Mouse (Mus musculus) embryonic facial prominence, embryonic 10.5 days (tissue): ENCODE results near the gene Slc12a8. TPM values are rescaled to one million over a fixed set of nuclear protein-coding genes. Genes with fewer than 3 reads are reported as not detected.
"Not testable (repeated sequence)": the region's sequence is repeated elsewhere in the genome, so short reads cannot be mapped to it uniquely, and the experiment has no call there.

ENCODE experiments used
- DNase-seq: peaks from one replicate; pipeline ENCODE4 v3.0.0-alpha.2; 2017; ENCODE audit warnings: low spot score
- H3K27ac ChIP-seq: fragments of 300-500 bp; sonication (generic); replicated peaks from 2 replicates; pipeline ENCODE4 v1.5.1; 2016; ENCODE audit warnings: mild to moderate bottlenecking
- H3K27me3 ChIP-seq: fragments of 300-500 bp; sonication (generic); replicated peaks from 2 replicates; pipeline ENCODE4 v1.6.1; 2016; ENCODE audit warnings: low read depth, mild to moderate bottlenecking; ENCODE audit not compliant: poor library complexity, severe bottlenecking
- H3K36me3 ChIP-seq: fragments of 300-500 bp; sonication (generic); replicated peaks from 2 replicates; pipeline ENCODE4 v1.6.1; 2016; ENCODE audit warnings: mild to moderate bottlenecking, moderate library complexity
- H3K4me1 ChIP-seq: fragments of 300-500 bp; sonication (generic); 2 replicates; pipeline ENCODE4 v1.6.1; 2016
- H3K4me3 ChIP-seq: fragments of 300-500 bp; sonication (generic); 2 replicates; pipeline ENCODE4 v1.5.1; 2016; ENCODE audit warnings: mild to moderate bottlenecking, moderate library complexity
- H3K9me3 ChIP-seq: fragments of 300-500 bp; sonication (generic); 2 replicates; pipeline ENCODE4 v1.6.1; 2016; ENCODE audit warnings: mild to moderate bottlenecking
- WGBS: fragments of 180-500 bp; shearing (Covaris S2); methylation state at CpG from one replicate; pipeline ENCODE4 v1.1.7; 2016; 5-methylcytosine and 5-hydroxymethylcytosine counted together
- polyA plus RNA-seq: library from polyadenylated mRNA; unstranded; fragments of >200 nt; fragmentation: Nextera tagmentation; extraction: Ambion mirVana; gene quantifications from 2 replicates; pipeline ENCODE4 v1.2.1, GENCODE M21; 2016

Gene Slc12a8
- polyA plus RNA-seq, result 0.50 and 0.79 TPM in 2 replicates

DNA sequence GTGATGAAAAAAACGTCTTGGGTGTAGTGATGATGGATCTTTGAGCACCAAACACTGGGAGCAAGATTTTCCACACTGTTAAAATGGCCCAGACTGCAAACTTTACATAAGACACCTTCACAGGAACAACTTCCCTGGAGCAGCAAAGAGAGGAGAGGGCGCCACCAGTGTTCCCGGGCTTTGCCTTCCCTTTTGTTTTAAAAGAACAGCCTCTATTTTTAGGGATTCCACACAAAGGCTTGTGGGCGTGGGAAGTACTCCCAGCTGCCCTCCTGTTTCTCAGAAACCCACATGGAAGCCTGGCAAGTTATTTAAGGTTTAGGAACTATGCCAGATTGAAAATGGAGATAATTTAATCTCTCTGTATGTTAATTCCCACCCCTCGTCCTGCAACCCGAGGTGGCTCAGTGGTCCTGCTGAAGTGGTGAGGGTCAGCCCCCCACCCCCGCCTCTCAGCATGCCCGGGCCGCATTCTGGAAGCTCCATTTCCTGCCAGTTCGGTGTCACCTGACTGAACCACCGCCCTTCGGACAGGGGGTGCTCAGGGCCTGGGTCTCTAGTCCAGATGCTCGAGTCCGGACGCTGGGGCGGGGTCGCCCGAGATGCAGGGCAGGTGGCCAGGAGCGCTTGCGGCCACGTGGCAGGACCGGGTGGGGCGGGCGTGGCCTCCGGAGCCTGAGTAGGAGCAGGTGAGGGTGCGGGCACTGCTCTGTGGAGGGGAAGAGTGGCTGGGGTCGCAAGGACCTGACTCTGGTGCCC, at the start of gene Slc12a8:
Gene Slc12a8 (plus strand): TSS at position 522 of the 759 bp plus-strand sequence.
- H3K9me3 ChIP-seq, result no peaks in the 10 kb centered on the region

DNA sequence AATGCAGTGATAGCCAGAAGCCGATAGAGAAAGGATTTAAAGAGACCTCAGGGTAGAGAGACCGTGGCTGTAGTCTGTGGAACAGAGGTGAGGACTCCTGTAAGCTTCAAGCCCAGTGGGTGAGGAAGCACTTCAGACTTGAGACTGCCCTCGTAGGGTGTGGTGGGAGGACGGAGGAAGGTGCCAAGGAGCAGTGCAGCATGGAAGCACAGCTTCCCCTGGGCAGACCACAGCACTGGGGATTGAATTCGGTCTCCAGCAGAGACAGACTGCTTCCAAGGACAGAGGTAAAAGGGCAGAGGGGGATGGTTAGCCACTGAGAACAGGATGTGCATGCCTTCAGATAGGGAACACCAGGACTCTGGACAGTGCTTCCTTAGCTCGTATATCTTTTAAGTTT, 49.7 kb upstream of the Slc12a8 start:
- DNase-seq, result no peak
- Histone ChIP-seq H3K4me3 (no peak overlapping the region), H3K9me3 (no peaks in the 10 kb centered on the region), H3K36me3 (peaks cover 49% of the 10 kb centered on the region), H3K4me1 (peaks cover 12% of the 10 kb centered on the region), H3K27ac (no peak overlapping the region), H3K27me3 (no peaks in the 10 kb centered on the region)
- 58% methylated on average over 6 of the region's 6 CpGs for WGBS

More for the DNA sequence above, at the start of gene Slc12a8:
- H3K27me3 ChIP-seq, result peaks cover 15% of the 10 kb centered on the region
- WGBS, result 2% methylated on average over 27 of the region's 27 CpGs
- peaks cover 20% of the 10 kb centered on the region for H3K4me1 ChIP-seq
- DNase-seq, result peak; percentile 51
- H3K27ac ChIP-seq, result peak within 1 kb of the TSS; percentile 77
- no peaks in the 10 kb centered on the region for H3K36me3 ChIP-seq
- H3K4me3 ChIP-seq, result peak within 1 kb of the TSS; percentile 53

DNA sequence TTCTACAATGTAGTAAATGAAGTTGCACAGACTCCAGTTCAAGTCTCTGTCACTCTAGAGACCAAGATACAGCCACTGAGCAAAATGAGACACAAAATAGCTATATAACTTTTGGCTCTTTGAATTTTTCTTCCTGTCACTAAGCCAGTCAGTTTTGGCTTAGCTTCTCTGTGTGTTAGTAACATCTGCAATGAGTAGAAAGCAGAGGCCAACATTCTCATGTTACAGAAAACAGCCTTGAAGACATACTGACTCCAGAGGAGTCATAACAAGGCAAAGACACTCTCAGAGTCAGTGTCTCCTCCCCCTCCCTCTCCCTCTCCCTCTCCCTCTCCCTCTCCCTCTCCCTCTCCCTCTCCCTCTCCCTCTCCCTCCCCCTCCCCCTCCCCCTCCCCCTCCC, 47.2 kb upstream of the Slc12a8 start:
- Histone ChIP-seq H3K27ac (no peak overlapping the region), H3K4me3 (no peak overlapping the region), H3K36me3 (peaks cover 63% of the 10 kb centered on the region), H3K4me1 (peaks cover 12% of the 10 kb centered on the region), H3K27me3 (no peaks in the 10 kb centered on the region), H3K9me3 (no peaks in the 10 kb centered on the region)
- DNase-seq, result no peak

DNA sequence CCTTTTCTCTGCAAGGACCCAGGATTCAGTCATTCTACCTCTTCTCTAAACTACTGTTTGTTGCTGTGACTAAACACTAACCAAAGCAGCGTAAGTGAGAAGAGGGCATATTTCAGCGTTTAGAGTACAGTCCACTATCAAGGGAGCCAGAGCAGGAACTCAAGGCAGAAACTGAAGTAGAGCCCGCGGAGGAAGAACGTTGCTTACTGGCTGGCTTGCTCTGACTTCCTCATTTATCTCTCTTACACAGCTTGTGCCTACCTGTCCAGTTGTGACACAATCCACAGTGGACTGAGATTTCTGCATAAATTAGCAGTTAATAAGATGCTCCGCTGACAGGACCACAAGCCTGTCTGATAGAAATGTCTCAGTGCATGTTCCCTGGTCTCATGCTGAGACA, 42.7 kb upstream of the Slc12a8 start:
- no peak overlapping the region for H3K4me3 ChIP-seq
- no peaks in the 10 kb centered on the region for H3K27me3 ChIP-seq
- peaks cover 79% of the 10 kb centered on the region for H3K36me3 ChIP-seq
- WGBS, result 96% methylated on average over 6 of the region's 6 CpGs
- no peak overlapping the region for H3K27ac ChIP-seq
- peaks cover 6% of the 10 kb centered on the region for H3K4me1 ChIP-seq
- no peak for DNase-seq
- no peaks in the 10 kb centered on the region for H3K9me3 ChIP-seq

DNA sequence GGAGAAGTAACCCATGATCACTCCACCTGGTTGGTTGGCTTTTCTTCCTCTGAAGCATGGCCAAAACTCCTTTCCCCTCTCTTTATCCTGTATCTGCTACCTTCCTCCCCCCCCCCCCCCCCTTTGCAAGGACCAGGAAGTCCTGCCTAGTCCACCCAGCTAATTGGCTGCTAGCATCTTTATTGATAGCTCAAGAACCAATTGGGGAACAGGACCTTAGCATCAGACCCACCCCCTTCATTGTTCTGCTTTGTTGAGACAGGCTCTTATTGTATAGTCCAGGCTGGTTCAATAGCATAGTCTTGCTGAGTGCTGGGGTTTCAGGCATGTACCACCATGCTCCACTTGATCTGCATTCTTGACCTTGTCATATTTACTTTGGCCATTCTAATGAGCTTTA, 37.2 kb upstream of the Slc12a8 start:
- no peaks in the 10 kb centered on the region for H3K27me3 ChIP-seq
- no peak overlapping the region for H3K4me3 ChIP-seq
- no peaks in the 10 kb centered on the region for H3K9me3 ChIP-seq
- no peak overlapping the region for H3K27ac ChIP-seq
- no peaks in the 10 kb centered on the region for H3K4me1 ChIP-seq
- DNase-seq, result no peak
- H3K36me3 ChIP-seq, result peaks cover 76% of the 10 kb centered on the region

DNA sequence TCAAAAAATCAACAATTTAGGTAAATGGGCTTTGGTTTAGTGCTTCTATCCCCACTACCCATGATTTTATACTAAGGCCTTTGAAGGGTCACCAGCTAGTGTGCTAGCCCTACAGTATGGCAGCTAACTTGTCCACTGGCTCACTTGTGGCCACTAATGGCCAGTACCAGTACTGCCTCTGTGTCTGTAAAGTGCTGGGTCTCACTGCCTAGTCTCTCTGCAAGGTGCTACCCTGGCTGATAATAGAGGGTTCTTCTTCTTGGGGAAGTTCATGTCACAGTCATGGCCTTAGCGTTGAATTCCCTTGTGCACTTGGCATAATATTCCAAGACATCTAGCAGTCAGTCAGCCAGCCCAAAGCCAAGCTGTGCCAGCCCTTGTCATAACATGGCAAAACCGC, 36.0 kb upstream of the Slc12a8 start:
- Histone ChIP-seq H3K4me1 (no peaks in the 10 kb centered on the region), H3K27me3 (no peaks in the 10 kb centered on the region), H3K9me3 (no peaks in the 10 kb centered on the region), H3K4me3 (no peak overlapping the region), H3K27ac (no peak overlapping the region), H3K36me3 (peaks cover 77% of the 10 kb centered on the region)
- WGBS, result 90% methylated on average over 2 of the region's 2 CpGs
- DNase-seq, result peak; percentile 19

DNA sequence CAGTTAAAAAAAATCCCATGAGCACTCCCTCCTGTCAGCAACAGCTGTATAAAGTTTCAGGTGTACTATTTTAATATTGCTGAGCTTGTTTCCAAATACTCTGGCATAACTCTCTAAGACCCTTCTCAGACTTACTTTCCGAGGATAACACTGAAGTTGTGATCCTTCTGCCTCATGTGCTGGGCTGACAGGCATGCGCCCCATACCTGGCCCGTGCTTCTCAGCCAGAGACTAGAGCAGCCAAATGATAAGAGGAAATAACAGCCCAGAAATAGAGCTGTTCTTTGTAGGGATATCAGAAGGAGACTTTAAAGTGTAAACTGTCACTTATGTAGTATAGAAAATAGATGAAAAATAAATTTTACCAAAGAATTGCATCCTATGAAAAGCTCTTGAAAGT, 34.8 kb upstream of the Slc12a8 start:
- 91% methylated on average over 3 of the region's 3 CpGs for WGBS
- no peak for DNase-seq
- Histone ChIP-seq H3K9me3 (no peaks in the 10 kb centered on the region), H3K4me3 (no peak overlapping the region), H3K27me3 (no peaks in the 10 kb centered on the region), H3K4me1 (no peaks in the 10 kb centered on the region), H3K36me3 (peaks cover 71% of the 10 kb centered on the region), H3K27ac (no peak overlapping the region)

DNA sequence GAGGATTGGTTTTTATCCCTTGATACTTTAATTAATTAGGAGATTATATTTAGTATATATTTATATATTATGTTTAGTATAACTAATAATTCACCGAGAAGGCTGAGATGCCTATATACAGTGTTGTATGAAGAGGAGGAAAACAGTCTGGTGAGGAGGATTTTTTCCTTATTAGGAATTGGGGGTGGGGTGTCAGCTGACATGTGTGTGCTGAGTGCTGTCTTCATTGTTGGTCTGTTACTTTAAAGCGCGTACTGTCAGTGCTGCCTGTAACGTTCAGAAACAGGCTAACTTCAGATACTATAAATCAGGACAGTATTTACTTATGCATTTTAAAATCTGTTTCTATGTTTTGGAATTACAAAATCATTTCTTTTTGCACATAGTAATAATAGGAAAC, 29.4 kb upstream of the Slc12a8 start:
- WGBS, result 95% methylated on average over 4 of the region's 4 CpGs
- Histone ChIP-seq H3K36me3 (peaks cover 73% of the 10 kb centered on the region), H3K4me3 (no peak overlapping the region)

DNA sequence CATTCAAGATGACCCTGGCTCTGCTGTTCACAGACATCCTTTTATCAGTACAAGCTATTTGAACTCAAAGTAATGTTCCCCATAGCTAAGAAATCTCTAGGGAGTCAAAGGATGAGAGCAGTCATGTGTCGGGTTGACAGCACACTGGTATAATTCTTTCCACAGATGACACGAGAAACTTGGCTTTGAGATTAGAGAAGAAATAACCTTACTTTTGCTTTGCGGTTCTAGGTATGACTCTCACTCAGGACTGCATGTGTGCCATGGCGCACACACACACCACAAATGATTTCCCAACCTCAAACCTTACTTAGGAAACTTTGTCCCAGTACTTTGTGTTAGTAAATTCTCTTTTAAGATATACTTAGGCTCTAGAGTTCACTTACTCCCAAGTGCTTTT, 22.8 kb upstream of the Slc12a8 start:
- DNase-seq, result no peak
- H3K27me3 ChIP-seq, result no peaks in the 10 kb centered on the region
- H3K4me3 ChIP-seq, result no peak overlapping the region
- H3K4me1 ChIP-seq, result no peaks in the 10 kb centered on the region
- H3K27ac ChIP-seq, result no peak overlapping the region
- 94% methylated on average over 4 of the region's 4 CpGs for WGBS
- peaks cover 63% of the 10 kb centered on the region for H3K36me3 ChIP-seq
- no peaks in the 10 kb centered on the region for H3K9me3 ChIP-seq

More for the DNA sequence above, 29.4 kb upstream of the Slc12a8 start:
- no peak for DNase-seq
- Histone ChIP-seq H3K9me3 (no peaks in the 10 kb centered on the region), H3K27ac (no peak overlapping the region), H3K27me3 (no peaks in the 10 kb centered on the region), H3K4me1 (no peaks in the 10 kb centered on the region)

DNA sequence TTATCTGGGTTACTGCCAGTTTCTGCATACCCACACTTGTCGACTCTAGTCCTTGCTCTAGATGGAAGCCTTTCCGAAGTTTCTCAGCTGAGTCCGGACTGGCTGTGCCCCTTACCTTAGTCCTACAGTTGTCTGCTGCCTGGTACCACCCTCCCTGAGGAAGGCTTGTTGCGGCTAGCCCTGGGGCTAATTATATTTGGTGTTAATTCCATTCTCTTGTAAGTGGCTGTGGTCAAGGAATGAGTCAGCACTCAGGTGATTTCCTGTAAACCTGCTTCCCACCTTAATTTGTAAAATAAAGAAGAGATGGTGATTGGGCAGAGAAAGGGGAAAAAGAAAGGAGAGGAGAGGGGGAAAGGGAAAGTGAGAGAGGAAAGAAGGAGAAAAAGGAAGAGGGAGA, 9.0 kb upstream of the Slc12a8 start:
- Histone ChIP-seq H3K36me3 (peaks cover 16% of the 10 kb centered on the region; the same call in 1 of the 2 replicates), H3K27ac (no peak overlapping the region), H3K27me3 (no peaks in the 10 kb centered on the region), H3K4me3 (no peak overlapping the region), H3K4me1 (no peaks in the 10 kb centered on the region), H3K9me3 (no peaks in the 10 kb centered on the region)
- DNase-seq, result no peak
- 92% methylated on average over 4 of the region's 4 CpGs for WGBS

DNA sequence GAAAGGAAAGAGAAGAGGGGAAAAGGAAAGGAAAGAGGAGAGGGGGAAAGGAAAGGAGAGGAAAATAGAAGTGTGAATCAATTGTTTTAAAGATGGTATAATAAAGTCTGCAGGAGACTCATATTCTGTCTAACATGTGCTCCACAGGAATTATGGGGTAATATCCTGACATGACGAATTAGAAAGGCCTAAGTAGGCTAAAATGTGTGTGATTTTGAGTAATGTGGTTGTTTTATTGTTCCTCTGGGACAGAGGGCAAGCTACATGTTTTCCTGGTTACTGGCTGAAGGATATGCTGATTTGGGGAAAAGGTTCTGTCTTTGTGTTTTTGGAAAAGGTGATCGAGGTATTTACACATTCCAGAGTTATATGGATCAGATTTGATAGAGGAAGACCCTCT, 7.9 kb upstream of the Slc12a8 start:
- DNase-seq, H3K9me3 ChIP-seq, H3K4me1 ChIP-seq, H3K27ac ChIP-seq, H3K4me3 ChIP-seq, H3K27me3 ChIP-seq: not testable (repeated sequence)
- 95% methylated on average over 2 of the region's 2 CpGs for WGBS
- peaks cover 12% of the 10 kb centered on the region; the same call in 1 of the 2 replicates for H3K36me3 ChIP-seq

DNA sequence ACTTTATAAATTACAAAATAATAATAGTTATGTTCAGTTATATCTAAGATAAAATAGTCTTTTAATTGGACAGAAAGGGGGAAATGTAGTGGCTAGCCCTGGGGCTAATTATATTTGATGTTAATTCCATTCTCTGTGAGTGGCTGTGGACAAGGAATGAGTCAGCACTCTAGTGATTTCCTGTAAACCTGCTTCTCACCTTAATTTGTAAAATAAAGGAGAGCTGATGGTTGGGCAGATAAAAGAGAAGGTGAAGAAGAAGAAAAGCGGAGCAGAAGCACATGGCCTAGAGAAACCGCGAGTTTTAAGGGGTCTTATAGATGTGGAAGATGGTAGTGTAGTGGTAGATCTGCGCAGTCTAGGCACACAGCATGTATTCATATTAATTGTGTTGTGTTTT, 6.3 kb upstream of the Slc12a8 start:
- 87% methylated on average over 4 of the region's 4 CpGs for WGBS
- not testable (repeated sequence) for H3K9me3 ChIP-seq, H3K36me3 ChIP-seq, H3K4me3 ChIP-seq, DNase-seq, H3K27me3 ChIP-seq, H3K27ac ChIP-seq, H3K4me1 ChIP-seq

DNA sequence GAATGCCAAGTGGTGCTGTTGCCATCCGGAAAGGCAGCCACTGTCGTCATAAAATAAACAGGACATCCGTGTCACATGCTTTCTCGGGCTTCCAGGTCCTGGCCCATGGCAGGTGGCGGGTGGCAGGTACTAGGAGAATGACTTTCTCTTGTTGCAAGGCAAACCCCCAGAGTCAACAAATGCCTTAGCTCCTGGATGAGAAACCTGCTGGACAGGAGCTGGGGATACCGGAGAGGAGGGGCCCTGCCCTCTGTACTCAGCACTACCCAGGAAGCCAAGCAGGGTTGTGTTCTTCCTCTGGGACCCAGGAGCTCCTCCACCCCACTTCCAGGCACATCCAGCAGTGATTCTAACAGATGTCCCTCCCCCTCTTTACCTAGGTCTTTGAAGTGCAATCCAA, 4.6 kb upstream of the Slc12a8 start:
- Histone ChIP-seq H3K9me3 (no peaks in the 10 kb centered on the region), H3K36me3 (no peaks in the 10 kb centered on the region), H3K27ac (no peak overlapping the region), H3K4me3 (no peak overlapping the region), H3K27me3 (peaks cover 5% of the 10 kb centered on the region; the same call in 1 of the 2 replicates), H3K4me1 (peaks cover 12% of the 10 kb centered on the region)
- WGBS, result 79% methylated on average over 6 of the region's 6 CpGs
- DNase-seq, result no peak
